ENCODE assay signal across 16 mouse cellular contexts in the genomic region with DNA sequence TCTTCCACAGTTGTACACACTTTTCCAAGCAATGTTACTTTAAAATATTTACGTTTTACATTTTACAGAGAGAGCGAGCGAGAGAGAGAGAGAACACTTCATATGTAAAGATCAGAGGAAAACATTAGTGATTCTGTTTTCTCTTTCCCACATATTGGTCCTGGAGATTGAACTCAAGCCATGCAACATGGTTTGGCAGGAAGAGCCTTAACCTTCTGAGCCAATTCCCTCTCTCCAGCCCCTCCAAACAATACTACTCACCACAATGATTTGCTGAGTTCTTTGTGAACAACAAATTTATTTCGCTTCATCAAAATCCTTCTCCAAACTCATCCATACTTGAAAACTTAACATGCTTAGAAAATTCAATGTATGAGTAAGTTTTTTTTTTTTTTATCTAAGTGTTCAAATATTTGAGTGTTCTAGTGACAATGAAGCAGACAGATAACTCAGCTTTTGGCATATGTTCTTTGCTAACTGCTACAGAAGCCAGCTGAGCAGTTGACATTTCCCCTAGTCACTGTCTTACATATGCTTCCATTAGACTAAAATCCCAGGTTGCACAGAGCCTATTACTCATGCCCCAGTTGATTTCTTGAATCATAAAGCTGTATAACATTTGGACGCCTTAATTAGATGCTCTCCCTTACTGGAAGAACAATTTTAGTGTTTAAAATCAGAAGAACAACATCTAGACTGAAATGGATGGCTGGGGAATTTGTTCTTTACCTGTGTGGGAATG.
A peak's percentile ranks its signal among the peaks of the same experiment; 100 is the strongest.
DNase-seq lines count a peak whose midpoint lies in the region; ATAC-seq lines count a peak whose summit lies in the region.
"Had no signal": no experiment of that assay in that cellular context is flagged by ENCODE, and none has a peak within 500 bp of the region (broad histone marks: within the 10 kb centered on the region; RNA-seq: fewer than 3 reads in every experiment).

No protein-coding gene starts in this region.

- H3K27ac ChIP-seq in hindbrain, embryonic 16.5 days (ENCODE audit: low read depth, low read length): no peak overlapping the region
- H3K27ac ChIP-seq in hindbrain, embryonic 11.5 days (ENCODE audit: low read depth, low read length): no peak overlapping the region
- no peak overlapping the region for H3K27ac ChIP-seq in forebrain, embryonic 16.5 days (ENCODE audit: low read length)
- H3K27ac ChIP-seq: embryonic facial prominence, embryonic 15.5 days; hindbrain, embryonic 12.5 days; neural tube, embryonic 12.5 days had no signal

- no peaks in the 10 kb centered on the region for H3K9me3 ChIP-seq in hindbrain, embryonic 16.5 days (ENCODE audit: control insufficient read depth, low read length)
- H3K9me3 ChIP-seq in hindbrain, embryonic 11.5 days (ENCODE audit: control insufficient read depth, low read length): no peaks in the 10 kb centered on the region
- H3K9me3 ChIP-seq in forebrain, embryonic 16.5 days (ENCODE audit: control insufficient read depth, low read length): no peaks in the 10 kb centered on the region
- H3K9me3 ChIP-seq: embryonic facial prominence, embryonic 15.5 days; hindbrain, embryonic 12.5 days; neural tube, embryonic 12.5 days had no signal

- H3K4me2 ChIP-seq in hindbrain, embryonic 16.5 days (ENCODE audit: low read length): no peak overlapping the region
- no peak overlapping the region for H3K4me2 ChIP-seq in hindbrain, embryonic 11.5 days (replicated peaks; ENCODE audit: low read depth, low read length)
- H3K4me2 ChIP-seq in forebrain, embryonic 16.5 days (ENCODE audit: low read length): no peak overlapping the region
- H3K4me2 ChIP-seq: embryonic facial prominence, embryonic 15.5 days; hindbrain, embryonic 12.5 days; liver, embryonic 11.5 days; lung, embryonic 14.5 days; neural tube, embryonic 12.5 days had no signal

- DNase-seq in hindbrain, embryonic 11.5 days (ENCODE audit: low spot score): no peak
- DNase-seq in brain, adult 2 months (ENCODE audit: low read depth, low spot score): peak; percentile 95
- peak; percentile 45 to 66 for DNase-seq in cerebellum, adult 18-20 months
- no peak for DNase-seq in kidney, postnatal 10 days
- no peak for DNase-seq in MN1 (ENCODE audit: low spot score)
- no peak for DNase-seq in heart, adult 9 months (ENCODE audit: low spot score in 2 of 2)
- DNase-seq: kidney, adult 11 months; kidney, postnatal 25 days; lung, embryonic 14.5 days; thymus, postnatal 14 days had no signal

- 0 out of 2 replicates have a peak, but pooled peaks have one; percentile 60 for ATAC-seq in hindbrain, embryonic 16.5 days
- no peak for ATAC-seq in hindbrain, embryonic 11.5 days (ENCODE audit: low FRiP score)
- ATAC-seq in forebrain, embryonic 16.5 days: peak; percentile 67

- H3K4me1 ChIP-seq in hindbrain, embryonic 16.5 days (ENCODE audit: control insufficient read depth, insufficient read depth, low read depth, low read length): no peaks in the 10 kb centered on the region
- no peaks in the 10 kb centered on the region for H3K4me1 ChIP-seq in hindbrain, embryonic 11.5 days (replicated peaks; ENCODE audit: control insufficient read depth, insufficient read depth, low read length)
- H3K4me1 ChIP-seq in forebrain, embryonic 16.5 days (replicated peaks; ENCODE audit: control insufficient read depth, insufficient read depth, low read length): no peaks in the 10 kb centered on the region
- H3K4me1 ChIP-seq: embryonic facial prominence, embryonic 15.5 days; hindbrain, embryonic 12.5 days; neural tube, embryonic 12.5 days had no signal

- 78% methylated on average over 5 of the region's 5 CpGs for WGBS in hindbrain, embryonic 16.5 days
- WGBS in hindbrain, embryonic 11.5 days: 90% methylated on average over 5 of the region's 5 CpGs
- 66% methylated on average over 5 of the region's 5 CpGs for WGBS in forebrain, embryonic 16.5 days

- H3K36me3 ChIP-seq in hindbrain, embryonic 16.5 days (ENCODE audit: control insufficient read depth, insufficient read depth, low read length): no peaks in the 10 kb centered on the region
- H3K36me3 ChIP-seq in hindbrain, embryonic 11.5 days (ENCODE audit: control insufficient read depth, insufficient read depth, low read length): no peaks in the 10 kb centered on the region
- H3K36me3 ChIP-seq in forebrain, embryonic 16.5 days (ENCODE audit: control insufficient read depth, insufficient read depth): no peaks in the 10 kb centered on the region
- H3K36me3 ChIP-seq: embryonic facial prominence, embryonic 15.5 days; hindbrain, embryonic 12.5 days; neural tube, embryonic 12.5 days had no signal

- no peak overlapping the region for H3K9ac ChIP-seq in hindbrain, embryonic 16.5 days (ENCODE audit: low read depth, low read length)
- no peak overlapping the region for H3K9ac ChIP-seq in hindbrain, embryonic 11.5 days (ENCODE audit: low read depth, low read length)
- H3K9ac ChIP-seq in forebrain, embryonic 16.5 days (replicated peaks; ENCODE audit: low read depth, low read length): no peak overlapping the region
- H3K9ac ChIP-seq: embryonic facial prominence, embryonic 15.5 days; hindbrain, embryonic 12.5 days; lung, embryonic 14.5 days; neural tube, embryonic 12.5 days had no signal

- no peak overlapping the region for H3K4me3 ChIP-seq in hindbrain, embryonic 16.5 days (ENCODE audit: low read length)
- no peak overlapping the region for H3K4me3 ChIP-seq in hindbrain, embryonic 11.5 days (ENCODE audit: low read depth, low read length)
- H3K4me3 ChIP-seq in forebrain, embryonic 16.5 days (replicated peaks; ENCODE audit: low read length): no peak overlapping the region
- H3K4me3 ChIP-seq: embryonic facial prominence, embryonic 15.5 days; hindbrain, embryonic 12.5 days; neural tube, embryonic 12.5 days had no signal

- H3K27me3 ChIP-seq in hindbrain, embryonic 16.5 days (replicated peaks; ENCODE audit: control insufficient read depth, insufficient read depth, low read length): no peaks in the 10 kb centered on the region
- no peaks in the 10 kb centered on the region for H3K27me3 ChIP-seq in hindbrain, embryonic 11.5 days (ENCODE audit: control insufficient read depth, insufficient read depth, low read length)
- no peaks in the 10 kb centered on the region for H3K27me3 ChIP-seq in forebrain, embryonic 16.5 days (replicated peaks; ENCODE audit: control insufficient read depth, insufficient read depth, low read length)
- H3K27me3 ChIP-seq: embryonic facial prominence, embryonic 15.5 days; hindbrain, embryonic 12.5 days; neural tube, embryonic 12.5 days had no signal

Comparison
In these comparisons a context has a peak if more than half of its experiments do, and no peak if none do; other contexts are left out.
1. DNase-seq: peak in brain, adult 2 months (single experiment) and cerebellum, adult 18-20 months (2 of 2); none in hindbrain, embryonic 11.5 days (single experiment), kidney, postnatal 10 days (single experiment), MN1 (single experiment) and heart, adult 9 months (0 of 2).